Comparison of ENCODE assay signal across 11 mouse cellular contexts in genomic region chr6:90486176-90486921, GRCm38 (mm10). TPM values are rescaled to one million over a fixed set of nuclear protein-coding genes. Genes with fewer than 3 reads are reported as not detected.
DNase-seq lines count a peak whose midpoint lies in the region; ATAC-seq lines count a peak whose summit lies in the region.
"Had no signal": no experiment of that assay in that cellular context is flagged by ENCODE, and none has a peak within 500 bp of the region (broad histone marks: within the 10 kb centered on the region; RNA-seq: fewer than 3 reads in every experiment).

TSS of gene Aldh1l1 (plus strand) at chr6:90486427.

- H3K4me3 ChIP-seq in midbrain, embryonic 14.5 days (replicated peaks; ENCODE audit: low read depth, low read length), result no peak within 1 kb of the TSS
- H3K4me3 ChIP-seq in midbrain, embryonic 11.5 days (ENCODE audit: low read depth, low read length), result no peak within 1 kb of the TSS
- no peak within 1 kb of the TSS for H3K4me3 ChIP-seq in intestine, embryonic 16.5 days (ENCODE audit: low read length)
- H3K4me3 ChIP-seq in neural tube, embryonic 15.5 days (replicated peaks), result no peak within 1 kb of the TSS
- H3K4me3 ChIP-seq in limb, embryonic 10.5 days, result no peak within 1 kb of the TSS
- H3K4me3 ChIP-seq in heart, embryonic 10.5 days, result no peak within 1 kb of the TSS
- H3K4me3 ChIP-seq: embryonic facial prominence, embryonic 13.5 days; heart, embryonic 12.5 days; limb, embryonic 13.5 days had no signal

- ATAC-seq in frontal cortex, adult (ENCODE audit: low TSS enrichment), result peak; percentile 11; the same call in 1 of the 2 replicates
- no peak for ATAC-seq in midbrain, embryonic 14.5 days (ENCODE audit: low FRiP score, low TSS enrichment)
- ATAC-seq in midbrain, embryonic 11.5 days (ENCODE audit: low FRiP score), result no peak
- ATAC-seq in intestine, embryonic 16.5 days, result no peak
- no peak for ATAC-seq in neural tube, embryonic 15.5 days (ENCODE audit: low FRiP score)

- no peaks in the 10 kb centered on the region for H3K9me3 ChIP-seq in midbrain, embryonic 14.5 days (ENCODE audit: control insufficient read depth, low read length)
- H3K9me3 ChIP-seq in midbrain, embryonic 11.5 days (ENCODE audit: control insufficient read depth, low read length), result no peaks in the 10 kb centered on the region
- H3K9me3 ChIP-seq in intestine, embryonic 16.5 days (ENCODE audit: control insufficient read depth, low read length), result no peaks in the 10 kb centered on the region
- no peaks in the 10 kb centered on the region for H3K9me3 ChIP-seq in neural tube, embryonic 15.5 days (replicated peaks)
- H3K9me3 ChIP-seq in limb, embryonic 10.5 days (replicated peaks), result no peaks in the 10 kb centered on the region
- H3K9me3 ChIP-seq in heart, embryonic 10.5 days, result no peaks in the 10 kb centered on the region
- H3K9me3 ChIP-seq: embryonic facial prominence, embryonic 13.5 days; heart, embryonic 12.5 days; limb, embryonic 13.5 days had no signal

- no peak within 1 kb of the TSS for H3K9ac ChIP-seq in midbrain, embryonic 14.5 days (replicated peaks; ENCODE audit: low read length)
- H3K9ac ChIP-seq in midbrain, embryonic 11.5 days (ENCODE audit: low read length), result no peak within 1 kb of the TSS
- no peak within 1 kb of the TSS for H3K9ac ChIP-seq in intestine, embryonic 16.5 days (ENCODE audit: low read depth, low read length)
- H3K9ac ChIP-seq in neural tube, embryonic 15.5 days (replicated peaks), result no peak within 1 kb of the TSS
- H3K9ac ChIP-seq: embryonic facial prominence, embryonic 13.5 days; heart, embryonic 12.5 days; limb, embryonic 13.5 days had no signal

- WGBS in midbrain, embryonic 14.5 days, result 84% methylated on average over 12 of the region's 12 CpGs
- WGBS in midbrain, embryonic 11.5 days, result 79% methylated on average over 12 of the region's 12 CpGs
- WGBS in intestine, embryonic 16.5 days, result 79% methylated on average over 12 of the region's 12 CpGs
- 84% methylated on average over 12 of the region's 12 CpGs for WGBS in neural tube, embryonic 15.5 days
- WGBS in limb, embryonic 10.5 days, result 79% methylated on average over 12 of the region's 12 CpGs
- 76% methylated on average over 12 of the region's 12 CpGs for WGBS in heart, embryonic 10.5 days

- no peak for DNase-seq in frontal cortex, postnatal 36 days (ENCODE audit: low spot score in 2 of 2)
- no peak for DNase-seq in midbrain, embryonic 14.5 days
- DNase-seq in midbrain, embryonic 11.5 days (ENCODE audit: low spot score, missing footprints), result no peak
- no peak for DNase-seq in limb, embryonic 10.5 days (ENCODE audit: low spot score)
- no peak for DNase-seq in heart, embryonic 10.5 days (ENCODE audit: low spot score)

- no peak within 1 kb of the TSS for H3K27ac ChIP-seq in midbrain, embryonic 14.5 days (replicated peaks; ENCODE audit: low read depth, low read length)
- H3K27ac ChIP-seq in midbrain, embryonic 11.5 days (ENCODE audit: low read depth, low read length), result no peak within 1 kb of the TSS
- H3K27ac ChIP-seq in intestine, embryonic 16.5 days (ENCODE audit: low read length), result no peak within 1 kb of the TSS
- H3K27ac ChIP-seq in neural tube, embryonic 15.5 days (replicated peaks), result no peak within 1 kb of the TSS
- no peak within 1 kb of the TSS for H3K27ac ChIP-seq in limb, embryonic 10.5 days
- H3K27ac ChIP-seq in heart, embryonic 10.5 days, result no peak within 1 kb of the TSS
- H3K27ac ChIP-seq: embryonic facial prominence, embryonic 13.5 days; limb, embryonic 13.5 days had no signal

- no peaks in the 10 kb centered on the region for H3K4me1 ChIP-seq in midbrain, embryonic 14.5 days (ENCODE audit: control insufficient read depth, insufficient read depth, low read length)
- H3K4me1 ChIP-seq in midbrain, embryonic 11.5 days (ENCODE audit: control insufficient read depth, insufficient read depth, low read length), result no peaks in the 10 kb centered on the region
- no peaks in the 10 kb centered on the region for H3K4me1 ChIP-seq in intestine, embryonic 16.5 days (ENCODE audit: control insufficient read depth, insufficient read depth, low read length)
- peaks cover 4% of the 10 kb centered on the region; the same call in 1 of the 2 replicates for H3K4me1 ChIP-seq in neural tube, embryonic 15.5 days
- peaks cover 3% of the 10 kb centered on the region; the same call in 1 of the 2 replicates for H3K4me1 ChIP-seq in limb, embryonic 10.5 days
- H3K4me1 ChIP-seq in heart, embryonic 10.5 days, result no peaks in the 10 kb centered on the region; the same call in 1 of the 2 replicates
- H3K4me1 ChIP-seq: embryonic facial prominence, embryonic 13.5 days; heart, embryonic 12.5 days had no signal

- no peaks in the 10 kb centered on the region for H3K36me3 ChIP-seq in midbrain, embryonic 14.5 days (ENCODE audit: control insufficient read depth, insufficient read depth, low read length)
- no peaks in the 10 kb centered on the region for H3K36me3 ChIP-seq in midbrain, embryonic 11.5 days (ENCODE audit: control insufficient read depth, insufficient read depth, low read length)
- no peaks in the 10 kb centered on the region for H3K36me3 ChIP-seq in intestine, embryonic 16.5 days (ENCODE audit: control insufficient read depth, insufficient read depth, low read length)
- H3K36me3 ChIP-seq in neural tube, embryonic 15.5 days, result no peaks in the 10 kb centered on the region
- no peaks in the 10 kb centered on the region for H3K36me3 ChIP-seq in limb, embryonic 10.5 days
- no peaks in the 10 kb centered on the region for H3K36me3 ChIP-seq in heart, embryonic 10.5 days
- H3K36me3 ChIP-seq: embryonic facial prominence, embryonic 13.5 days; heart, embryonic 12.5 days; limb, embryonic 13.5 days had no signal

- H3K4me2 ChIP-seq in midbrain, embryonic 14.5 days (ENCODE audit: low read length), result no peak within 1 kb of the TSS
- no peak within 1 kb of the TSS for H3K4me2 ChIP-seq in midbrain, embryonic 11.5 days
- no peak within 1 kb of the TSS for H3K4me2 ChIP-seq in intestine, embryonic 16.5 days (ENCODE audit: low read depth, low read length)
- H3K4me2 ChIP-seq in neural tube, embryonic 15.5 days, result no peak within 1 kb of the TSS
- H3K4me2 ChIP-seq: embryonic facial prominence, embryonic 13.5 days; heart, embryonic 12.5 days; limb, embryonic 13.5 days had no signal

- no peaks in the 10 kb centered on the region for H3K27me3 ChIP-seq in midbrain, embryonic 14.5 days (ENCODE audit: control insufficient read depth, insufficient read depth, low read length)
- no peaks in the 10 kb centered on the region for H3K27me3 ChIP-seq in midbrain, embryonic 11.5 days (ENCODE audit: control insufficient read depth, insufficient read depth, low read length)
- H3K27me3 ChIP-seq in intestine, embryonic 16.5 days (replicated peaks; ENCODE audit: control insufficient read depth, insufficient read depth, low read length), result no peaks in the 10 kb centered on the region
- H3K27me3 ChIP-seq in neural tube, embryonic 15.5 days (replicated peaks), result no peaks in the 10 kb centered on the region; the same call in 1 of the 2 replicates
- no peaks in the 10 kb centered on the region for H3K27me3 ChIP-seq in limb, embryonic 10.5 days (ENCODE audit: low read depth, poor library complexity, severe bottlenecking)
- H3K27me3 ChIP-seq in heart, embryonic 10.5 days (ENCODE audit: insufficient read depth, poor library complexity, severe bottlenecking), result no peaks in the 10 kb centered on the region
- H3K27me3 ChIP-seq: embryonic facial prominence, embryonic 13.5 days; heart, embryonic 12.5 days; limb, embryonic 13.5 days had no signal

RNA-seq across cellular contexts. Expression of gene Aldh1l1, which starts in this region (rescaled TPM):
- 44.5 and 51.9 TPM in 2 replicates for polyA plus RNA-seq in midbrain, embryonic 14.5 days (2014; fragmentation: Nextera tagmentation; extraction: Ambion mirVana)
- polyA plus RNA-seq in midbrain, embryonic 11.5 days (2014; fragmentation: Nextera tagmentation; extraction: Ambion mirVana), result 3.7 and 4.1 TPM in 2 replicates
- 27.4 and 32.7 TPM in 2 replicates for polyA plus RNA-seq in intestine, embryonic 16.5 days (2015; fragmentation: Nextera tagmentation; extraction: Ambion mirVana)
- polyA plus RNA-seq in neural tube, embryonic 15.5 days (2015; fragmentation: Nextera tagmentation; extraction: Ambion mirVana), result 60.1 and 68.2 TPM in 2 replicates
- 1.6 and 1.7 TPM in 2 replicates for polyA plus RNA-seq in limb, embryonic 10.5 days (2016; fragmentation: Nextera tagmentation; extraction: Ambion mirVana)
- polyA plus RNA-seq in heart, embryonic 10.5 days (2016; fragmentation: Nextera tagmentation; extraction: Ambion mirVana), result 0.93 and 1.3 TPM in 2 replicates
